Mouse (Mus musculus) E14TG2a.4 (cell line): ENCODE measurements around the gene Slc35e1.

Experiments
- CTCF ChIP-seq: conservative IDR thresholded peaks from 2 replicates; pipeline ENCODE4 v1.5.1; 2014; ENCODE audit warnings: low read length
- NANOG ChIP-seq: IDR thresholded peaks from 2 replicates; pipeline ENCODE4 v1.6.1; 2014; ENCODE audit warnings: borderline replicate concordance, low read length, mixed read lengths

DNA sequence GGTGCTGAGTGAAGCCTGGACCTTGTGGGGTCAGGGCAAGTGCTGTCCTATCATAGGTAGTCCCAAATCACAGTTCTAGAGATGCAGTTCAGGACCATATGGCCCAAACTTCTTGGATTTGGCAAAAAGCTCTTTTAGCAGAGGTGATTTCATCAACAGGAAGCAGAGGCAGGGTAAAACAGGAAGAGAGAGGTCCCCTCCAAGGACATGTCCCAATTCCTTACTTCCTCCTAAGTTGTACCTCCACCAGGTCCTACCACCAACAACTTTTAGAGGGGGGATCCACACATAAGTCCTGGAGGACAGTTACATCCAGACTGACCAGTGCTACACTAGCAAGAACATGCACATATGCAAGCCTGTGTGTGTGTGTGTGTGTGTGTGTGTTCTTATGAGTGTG lies 5.4 kb downstream of the Slc35e1 start:
- TF ChIP-seq NANOG = no peak
- TF ChIP-seq CTCF = no peak
